Mouse (Mus musculus) retina, embryonic 14.5 days (tissue): ENCODE data around the gene Dnajc13.

Source experiments
- DNase-seq: peaks from one replicate; pipeline ENCODE4 v3.0.0-alpha.2; 2015; ENCODE audit warnings: low spot score

The Dnajc13 gene

GRCm38 (mm10) chr9:104262823-104263352 lies at the start of gene Dnajc13:
Gene Dnajc13, minus strand, starts transcription at chr9:104262930.
- peak; percentile 97 for DNase-seq

DNA sequence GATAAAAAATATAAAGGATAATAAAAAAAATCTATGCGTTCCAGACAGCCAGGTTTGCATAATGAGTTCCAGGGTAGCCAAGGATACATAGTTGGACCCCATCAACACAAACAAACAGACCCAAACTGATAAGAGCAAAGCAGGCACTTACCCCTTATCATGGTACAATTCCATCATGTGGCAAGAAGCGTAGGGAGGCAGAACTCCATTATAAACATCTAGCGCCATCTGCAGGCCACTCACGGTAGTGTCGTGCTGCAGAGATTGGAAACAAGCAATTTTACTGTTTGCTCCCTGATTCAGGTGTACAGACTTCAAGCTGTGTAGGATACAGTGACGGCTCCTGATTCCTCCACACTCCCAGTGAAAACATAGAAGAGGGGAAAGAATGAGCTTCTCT lies 44.0 kb upstream of the Dnajc13 start:
- DNase-seq: peak; percentile 92

GRCm38 (mm10) chr9:104305333-104306111 lies 42.8 kb upstream of the Dnajc13 start:
- DNase-seq: no peak

GRCm38 (mm10) chr9:104304800-104305199 lies 42.1 kb upstream of the Dnajc13 start:
- no peak for DNase-seq

DNA sequence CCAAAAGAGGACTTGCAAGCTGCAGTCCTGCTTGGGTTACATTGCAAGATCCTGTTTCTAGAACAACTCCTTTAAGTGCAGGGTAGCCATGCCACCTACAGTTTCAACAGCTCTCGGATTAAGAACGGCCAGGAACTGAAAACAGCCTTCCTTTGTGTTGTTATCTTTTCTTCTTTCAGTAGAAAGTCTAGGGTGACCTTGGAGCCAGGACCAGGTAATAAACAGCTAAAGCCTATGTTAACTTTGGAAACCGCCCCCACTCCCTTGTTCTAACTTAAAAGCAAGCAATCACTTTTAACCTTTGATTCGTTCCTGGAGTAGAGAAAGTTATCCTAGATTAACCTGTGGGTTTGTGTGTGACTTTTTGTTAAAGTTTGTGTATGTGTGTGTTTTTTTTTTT lies 41.6 kb upstream of the Dnajc13 start:
- no peak for DNase-seq

- DNase-seq: no peak
These were observed 37.8 kb upstream of the Dnajc13 start for GRCm38 (mm10) chr9:104300569-104300968.

DNA sequence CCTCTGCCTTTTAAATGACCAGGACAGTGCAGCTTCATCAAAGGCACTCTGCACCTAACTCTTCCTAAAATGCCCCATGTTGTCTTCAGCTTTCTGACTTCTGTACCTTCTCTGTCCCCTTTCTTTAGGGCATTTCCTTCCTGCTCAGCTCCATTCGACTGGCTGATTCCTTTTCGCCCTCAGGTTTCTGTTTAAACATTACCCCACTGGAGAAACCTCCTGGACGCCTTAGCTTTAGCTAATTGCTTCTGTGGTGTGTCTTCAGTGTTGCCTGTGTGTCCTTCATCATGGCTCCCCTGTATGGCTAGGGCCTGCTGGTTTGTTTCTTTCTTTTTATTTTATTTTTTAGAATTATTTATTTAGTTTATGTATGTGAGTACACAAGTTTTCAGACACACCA lies 34.3 kb upstream of the Dnajc13 start:
- DNase-seq: no peak

DNA sequence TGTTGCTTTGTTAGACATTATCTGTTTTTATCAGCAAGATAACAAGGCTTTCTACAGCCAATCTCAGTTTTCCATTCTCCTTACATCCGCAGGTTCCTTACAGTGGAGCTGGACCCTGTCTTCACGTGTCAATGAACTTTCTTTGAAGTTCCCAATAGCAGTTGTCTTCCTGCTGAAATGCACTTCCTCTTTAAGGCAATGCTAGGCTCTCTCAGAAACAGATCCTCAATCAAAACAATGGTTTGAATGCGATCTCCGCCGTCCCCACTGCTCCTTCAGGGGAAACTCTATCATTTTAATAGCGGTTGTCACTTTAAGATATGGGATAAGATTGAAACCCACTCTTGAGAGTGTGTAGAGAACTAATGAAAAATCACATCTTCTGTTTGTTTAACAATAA lies 22.2 kb upstream of the Dnajc13 start:
- no peak for DNase-seq

DNA sequence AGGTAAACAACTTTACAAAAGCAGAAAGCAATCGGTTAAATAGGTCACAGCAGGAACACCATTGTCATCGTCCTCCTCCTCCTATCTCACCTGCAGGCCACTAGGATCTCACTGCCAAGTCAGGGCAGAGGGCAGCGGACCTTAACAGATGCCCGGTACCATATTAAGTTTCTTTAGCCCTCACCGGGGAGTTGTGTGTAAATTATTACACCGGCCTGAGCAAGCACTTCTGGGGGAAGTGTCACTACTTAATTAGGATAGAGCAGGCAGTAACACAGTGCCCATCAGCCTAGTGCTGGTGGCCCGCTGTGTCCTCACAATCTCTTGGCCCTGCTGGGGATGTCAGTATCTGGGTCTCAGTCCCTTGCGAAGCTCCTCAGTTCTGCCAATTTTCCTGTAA lies 19.8 kb upstream of the Dnajc13 start:
- no peak for DNase-seq

DNA sequence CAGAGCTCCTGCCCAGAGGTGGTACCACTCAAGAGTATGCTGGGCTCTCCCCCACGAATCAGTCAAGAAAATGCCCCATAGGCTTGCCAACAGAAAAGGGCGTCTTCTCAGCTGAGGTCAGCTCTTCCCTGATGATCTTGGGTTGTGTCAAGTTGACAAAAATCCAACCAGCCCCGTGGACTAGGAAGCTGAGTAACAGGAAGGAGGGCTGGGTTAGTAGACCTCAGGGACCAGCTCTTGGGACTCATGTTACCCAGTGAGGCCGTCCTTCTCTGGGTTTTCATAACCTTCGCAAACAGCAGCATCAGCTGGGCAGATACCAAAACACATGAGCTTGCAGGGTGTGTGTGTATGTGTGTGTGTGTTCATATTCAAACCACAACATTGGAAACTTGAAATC lies 19.0 kb upstream of the Dnajc13 start:
- no peak for DNase-seq

DNA sequence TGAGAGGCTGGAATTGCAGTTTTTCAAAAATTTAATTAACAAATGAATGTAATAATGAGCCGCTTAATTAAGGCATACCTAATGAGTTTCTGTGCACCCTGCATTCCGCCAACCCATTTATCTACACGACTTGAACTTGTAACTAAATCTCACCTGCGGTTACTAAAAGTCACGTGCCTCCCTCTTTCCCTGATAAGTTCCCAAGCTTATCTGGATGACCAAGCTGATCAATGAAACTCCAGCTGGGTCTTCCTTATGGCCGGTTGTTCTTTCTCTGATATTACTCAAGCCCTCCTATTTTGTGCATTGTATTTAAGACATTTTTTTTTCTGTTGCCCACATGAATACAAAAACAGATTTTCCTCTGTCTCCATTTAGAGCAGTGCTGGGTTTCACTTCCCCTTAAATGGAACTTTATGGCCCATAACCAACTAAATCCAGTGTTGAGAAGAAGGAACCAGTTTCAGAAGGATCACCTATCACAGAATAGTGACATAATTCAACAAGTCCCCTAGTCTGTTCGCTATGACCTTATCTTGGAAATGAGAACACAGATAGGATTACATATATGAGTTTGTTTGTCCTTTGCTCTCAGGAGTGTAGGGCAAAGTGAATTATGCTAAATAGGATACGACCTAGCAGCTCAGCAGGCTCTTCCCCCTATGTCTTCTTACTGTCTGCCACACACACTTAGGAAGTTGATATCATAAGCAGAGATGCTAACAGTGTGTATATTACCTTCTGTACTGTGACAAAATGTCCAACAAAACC lies 18.2 kb upstream of the Dnajc13 start:
- DNase-seq: no peak

GRCm38 (mm10) chr9:104277528-104278162 lies 14.9 kb upstream of the Dnajc13 start:
- DNase-seq: peak; percentile 82

DNA sequence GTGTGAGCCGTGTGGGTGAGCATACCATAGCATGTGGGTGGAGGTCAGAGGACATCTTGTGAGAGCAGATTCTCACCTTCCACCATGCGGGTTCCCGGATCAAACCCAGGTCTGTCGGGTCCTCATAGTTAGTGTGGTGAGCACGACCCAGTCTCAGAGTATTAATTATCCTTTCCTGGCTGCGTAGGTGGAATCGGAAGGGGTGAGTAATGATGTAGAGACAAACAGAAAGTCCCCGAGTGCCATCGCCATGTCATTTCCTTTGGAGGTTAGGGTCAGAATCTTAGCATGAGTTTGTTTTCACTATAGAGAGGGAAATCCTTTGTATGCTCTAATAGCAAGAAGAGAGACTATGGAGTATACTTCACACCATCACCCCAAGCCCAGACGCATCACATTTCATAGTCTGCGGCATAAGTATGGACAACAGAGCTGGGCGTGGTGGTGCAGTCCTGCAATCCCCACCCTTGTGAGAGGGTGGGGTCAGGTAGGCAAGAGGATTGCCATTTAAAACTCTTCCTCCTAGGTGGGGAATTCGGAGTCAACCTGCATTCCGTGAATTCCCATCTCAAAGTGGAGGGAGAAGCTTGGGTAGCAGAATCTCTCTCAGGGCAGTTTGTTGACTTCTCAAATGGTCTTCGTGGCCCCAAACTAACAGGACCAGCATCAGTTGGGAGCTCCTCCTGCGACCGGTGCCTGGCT lies 12.5 kb upstream of the Dnajc13 start:
- DNase-seq: no peak

- DNase-seq: no peak
These were observed 9.3 kb upstream of the Dnajc13 start for GRCm38 (mm10) chr9:104272057-104272456.

- no peak for DNase-seq
These were observed 8.9 kb upstream of the Dnajc13 start for GRCm38 (mm10) chr9:104271642-104272041.

DNA sequence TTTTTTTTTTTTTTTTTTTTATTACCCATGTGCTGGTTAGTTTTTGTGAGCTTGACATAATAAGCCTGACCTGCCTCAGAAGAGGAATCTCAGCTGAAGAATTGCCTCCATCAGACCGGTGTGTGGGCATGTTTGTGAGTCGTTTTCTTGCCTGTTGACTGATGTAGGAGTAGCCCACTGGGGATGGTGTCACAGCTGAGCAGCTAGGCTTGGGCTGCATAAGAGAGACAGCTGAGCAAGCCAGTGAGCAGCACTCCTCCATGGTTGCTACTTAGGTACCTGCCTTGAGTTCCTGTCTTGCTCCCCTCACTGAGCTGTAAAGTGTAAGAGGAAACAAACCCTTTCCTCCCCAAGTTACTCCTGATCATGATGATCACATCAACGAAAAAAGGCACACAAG lies 7.2 kb upstream of the Dnajc13 start:
- no peak for DNase-seq

GRCm38 (mm10) chr9:104269349-104269871 lies 6.7 kb upstream of the Dnajc13 start:
- peak; percentile 44 for DNase-seq

DNA sequence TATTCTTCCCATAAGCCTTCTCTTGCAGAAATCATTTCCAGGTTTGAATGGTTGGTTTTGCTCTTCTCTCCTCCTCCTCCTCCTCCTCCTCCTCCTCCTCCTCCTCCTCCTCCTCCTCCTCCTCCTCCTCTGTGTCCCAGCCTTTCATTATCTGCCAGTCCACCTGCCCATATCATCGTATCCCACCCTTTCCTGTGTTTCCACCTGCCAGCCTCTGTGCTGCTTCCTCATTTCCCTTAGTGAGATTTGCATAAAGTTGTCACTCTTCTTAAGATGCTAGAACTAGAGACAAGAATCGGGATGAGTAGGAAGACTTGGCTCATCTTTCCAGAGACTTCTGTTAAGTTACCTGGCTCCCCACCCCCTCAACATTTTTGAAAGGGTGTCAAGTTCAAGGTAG lies 1.8 kb upstream of the Dnajc13 start:
- no peak for DNase-seq

GRCm38 (mm10) chr9:104262016-104262762 lies 541 bp downstream of the Dnajc13 start:
- DNase-seq: peak; percentile 55

GRCm38 (mm10) chr9:104260306-104260705 lies 2.4 kb downstream of the Dnajc13 start:
- DNase-seq: no peak

- DNase-seq: no peak
These were observed 6.6 kb downstream of the Dnajc13 start for GRCm38 (mm10) chr9:104256085-104256484.
